Mouse (Mus musculus) heart, embryonic 16.5 days (tissue): Measurements from ENCODE around the gene Mgarp. TPM values are rescaled to one million over a fixed set of nuclear protein-coding genes. Genes with fewer than 3 reads are reported as not detected.
A peak's percentile ranks its signal among the peaks of the same experiment; 100 is the strongest.

Experiments used
- ATAC-seq: fragments of 200-750 bp; cut with Nextera tagmentation; replicated peaks from 2 replicates; pipeline ENCODE4 v1.8.0; 2017; ENCODE audit warnings: moderate number of reproducible peaks; ENCODE audit not compliant: insufficient read depth, low FRiP score; ENCODE audit errors: extremely low read depth
- H3K27ac ChIP-seq: fragments of 300-500 bp; sonication (generic); 2 replicates; pipeline ENCODE4 v1.5.1; 2014; ENCODE audit warnings: mild to moderate bottlenecking, low read length, control low read depth, moderate library complexity
- H3K27me3 ChIP-seq: fragments of 300-500 bp; sonication (generic); 2 replicates; pipeline ENCODE4 v1.6.1; 2014; ENCODE audit warnings: low read length, mixed read lengths; ENCODE audit not compliant: control insufficient read depth, insufficient read depth
- H3K36me3 ChIP-seq: fragments of 300-500 bp; sonication (generic); 2 replicates; pipeline ENCODE4 v1.6.1; 2014; ENCODE audit not compliant: control insufficient read depth, insufficient read depth
- H3K4me1 ChIP-seq: fragments of 300-500 bp; sonication (generic); 2 replicates; pipeline ENCODE4 v1.6.1; 2014; ENCODE audit warnings: low read length, mixed read lengths; ENCODE audit not compliant: control insufficient read depth, insufficient read depth
- H3K4me2 ChIP-seq: fragments of 300-500 bp; sonication (generic); 2 replicates; pipeline ENCODE4 v1.6.1; 2014; ENCODE audit warnings: low read depth, mild to moderate bottlenecking, control low read depth, low read length
- H3K4me3 ChIP-seq: fragments of 300-500 bp; sonication (generic); 2 replicates; pipeline ENCODE4 v1.5.1; 2014; ENCODE audit warnings: mild to moderate bottlenecking, control low read depth, low read length
- H3K9ac ChIP-seq: fragments of 300-500 bp; sonication (generic); 2 replicates; pipeline ENCODE4 v1.6.1; 2014; ENCODE audit warnings: low read length, control low read depth
- H3K9me3 ChIP-seq: fragments of 300-500 bp; sonication (generic); replicated peaks from 2 replicates; pipeline ENCODE4 v1.6.1; 2016; ENCODE audit warnings: low read length; ENCODE audit not compliant: control insufficient read depth
- WGBS: fragments of 180-500 bp; shearing (Covaris S2); extraction: QIAGEN DNeasy Blood & Tissue Kit; methylation state at CpG from one replicate; pipeline ENCODE4 v1.1.7; 2014; 5-methylcytosine and 5-hydroxymethylcytosine counted together
- polyA plus RNA-seq: library from polyadenylated mRNA; unstranded; fragments of >200 nt; fragmentation: Nextera tagmentation; extraction: Ambion mirVana; gene quantifications from 2 replicates; pipeline ENCODE4 v1.2.1, GENCODE M21; 2015

Mgarp gene
- polyA plus RNA-seq, 1 experiment from 2014 or later: 10.7 TPM

DNA sequence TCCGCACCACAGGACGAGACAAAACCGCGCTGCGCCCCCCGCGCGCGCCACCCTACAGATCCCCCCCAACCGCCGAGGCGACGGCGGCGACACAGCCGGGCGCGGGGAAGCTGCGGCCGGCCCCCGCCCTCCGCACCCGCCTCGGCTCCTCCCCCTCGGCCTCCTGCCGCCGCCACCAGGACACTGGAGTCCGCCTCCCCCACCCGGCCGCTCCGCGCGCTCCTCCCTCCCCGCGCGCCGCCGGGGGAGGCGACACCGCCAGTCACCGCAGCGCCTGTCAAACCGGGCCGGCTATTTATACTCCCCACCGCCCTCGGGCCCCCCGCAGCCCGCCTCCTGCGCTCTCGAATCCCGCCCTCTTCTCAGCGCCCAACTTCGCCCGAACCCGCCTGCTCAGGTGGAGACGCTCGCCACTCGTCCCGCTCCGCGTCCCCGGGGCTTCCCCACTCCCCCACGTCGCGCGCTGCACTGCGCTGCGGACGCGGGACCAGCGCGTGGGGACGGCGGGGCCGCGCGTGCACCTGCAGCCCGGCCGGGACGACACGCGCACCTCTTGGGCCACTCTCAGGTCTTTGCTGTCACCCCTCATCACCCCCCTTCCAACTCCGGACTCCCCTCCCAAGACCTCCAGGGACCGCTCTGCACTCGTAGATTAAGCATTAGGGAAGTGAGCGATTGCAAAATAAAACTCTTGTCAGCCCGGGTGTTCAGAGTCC is 55.8 kb downstream of the Mgarp start, which contains the start of gene Elf2:
Elf2 (minus strand) TSS at position 112 of the 716 bp plus-strand sequence.
- Histone ChIP-seq H3K36me3 (no peaks in the 10 kb centered on the region), H3K9me3 (no peaks in the 10 kb centered on the region), H3K9ac (peak within 1 kb of the TSS; percentile 97), H3K4me2 (peak within 1 kb of the TSS; percentile 71), H3K4me3 (peak within 1 kb of the TSS; percentile 74), H3K4me1 (peaks cover 11% of the 10 kb centered on the region), H3K27ac (peak within 1 kb of the TSS; percentile 99), H3K27me3 (no peaks in the 10 kb centered on the region)
- ATAC-seq: peak; percentile 86
- WGBS: under 1% methylated on average over 75 of the region's 87 CpGs

DNA sequence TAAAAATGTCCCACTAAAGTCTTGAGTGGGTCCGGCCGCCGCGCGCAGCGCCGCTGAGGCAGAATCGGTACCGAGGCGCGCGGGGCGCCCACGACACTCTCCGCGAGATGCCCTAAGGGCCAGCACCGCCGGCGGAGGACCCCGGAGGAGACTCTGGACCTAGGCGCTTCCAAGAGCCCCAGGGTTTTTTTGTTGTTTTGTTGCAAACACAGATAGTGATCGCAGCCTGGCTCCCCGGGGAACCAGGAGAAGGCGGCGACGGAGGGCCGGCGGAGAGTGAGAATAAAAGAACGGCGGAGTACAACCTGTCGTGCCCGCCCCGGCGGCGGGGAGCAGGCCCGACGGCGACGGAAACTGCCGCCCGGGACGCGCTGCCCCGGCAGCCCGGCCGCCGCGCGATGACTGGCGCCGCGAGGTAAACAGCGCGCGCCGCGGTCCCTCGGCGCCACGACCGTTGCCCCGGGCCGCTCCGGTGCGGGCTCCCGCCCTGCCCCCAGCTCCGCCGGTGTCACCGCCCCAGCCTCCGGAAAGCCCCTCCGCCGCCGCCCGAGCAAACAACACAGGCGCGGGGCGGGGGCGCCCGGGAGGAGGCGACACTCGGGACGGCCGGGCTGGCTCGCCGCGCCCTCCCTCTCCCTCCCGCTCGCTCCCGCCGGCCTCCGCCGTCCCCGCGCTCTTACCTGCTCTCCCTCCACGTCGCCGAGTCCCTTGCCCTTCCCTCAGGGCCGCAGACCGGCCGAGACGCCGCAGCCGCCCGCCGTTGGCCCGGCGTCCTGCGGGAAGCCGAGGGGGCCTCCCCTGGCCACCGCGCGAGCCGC is 56.6 kb downstream of the Mgarp start:
- ATAC-seq: peak; percentile 37
- no peaks in the 10 kb centered on the region for H3K36me3 ChIP-seq
- H3K4me1 ChIP-seq: peaks cover 16% of the 10 kb centered on the region
- 0% methylated on average over 99 of the region's 113 CpGs for WGBS
- peak overlapping the region; percentile 74 for H3K4me3 ChIP-seq
- H3K27me3 ChIP-seq: no peaks in the 10 kb centered on the region
- H3K9me3 ChIP-seq: no peaks in the 10 kb centered on the region
- H3K4me2 ChIP-seq: peak overlapping the region; percentile 71
- peak overlapping the region; percentile 97 for H3K9ac ChIP-seq
- H3K27ac ChIP-seq: peak overlapping the region; percentile 99

DNA sequence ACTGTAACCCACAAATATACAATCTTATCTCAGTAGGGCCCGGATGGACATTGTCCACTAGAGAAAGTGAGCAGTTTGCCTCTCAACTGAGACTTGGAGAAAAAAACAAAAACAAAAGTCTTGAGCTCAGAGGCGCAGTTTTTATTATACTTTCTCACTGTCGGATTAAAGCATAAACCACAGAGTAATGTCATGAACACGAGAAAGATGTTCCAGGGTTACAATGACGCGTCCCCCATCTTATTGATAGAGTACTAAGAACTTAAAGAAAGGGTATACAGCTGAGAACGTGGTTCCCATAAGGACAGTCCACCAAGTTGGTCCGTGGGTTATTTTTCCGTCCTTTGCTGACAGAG is 57.2 kb downstream of the Mgarp start:
- WGBS: 1% methylated on average over 9 of the region's 9 CpGs
- H3K36me3 ChIP-seq: no peaks in the 10 kb centered on the region

More for the DNA sequence above, 57.2 kb downstream of the Mgarp start:
- Histone ChIP-seq H3K9me3 (no peaks in the 10 kb centered on the region), H3K4me3 (peak overlapping the region; percentile 74), H3K27me3 (no peaks in the 10 kb centered on the region), H3K4me1 (peaks cover 18% of the 10 kb centered on the region), H3K27ac (peak overlapping the region; percentile 99), H3K9ac (peak overlapping the region; percentile 97), H3K4me2 (peak overlapping the region; percentile 71)
- no peak for ATAC-seq

Other genes with a start within 250 kb of the Mgarp start
- 9.8 and 11.1 TPM in 2 replicates for gene Noct, start 172.3 kb downstream of the Mgarp start, polyA plus RNA-seq
- gene Elf2, start 56.1 kb downstream of the Mgarp start, polyA plus RNA-seq: 53.4 and 61.9 TPM in 2 replicates
- gene Ndufc1, start 12.2 kb upstream of the Mgarp start, polyA plus RNA-seq: 1,483 and 1,554 TPM in 2 replicates
- gene Naa15, start 18.4 kb upstream of the Mgarp start, polyA plus RNA-seq: 29.9 and 32.7 TPM in 2 replicates
- 15.6 and 16.9 TPM in 2 replicates for gene Rab33b, start 87.2 kb upstream of the Mgarp start, polyA plus RNA-seq
- 4.5 and 5.0 TPM in 2 replicates for gene Setd7, start 164.1 kb upstream of the Mgarp start, polyA plus RNA-seq